Mouse (Mus musculus) G1E (cell line): ENCODE results near the gene Vsig2. TPM values are rescaled to one million over a fixed set of nuclear protein-coding genes. Genes with fewer than 3 reads are reported as not detected.

Source experiments
- ATAC-seq: 2 replicates; pipeline ENCODE4 v1.8.0; 2016; ENCODE audit warnings: mild to moderate bottlenecking; ENCODE audit not compliant: insufficient number of reproducible peaks, poor library complexity, low FRiP score, severe bottlenecking; ENCODE audit errors: extremely low read depth
- DNase-seq: peaks from one replicate; pipeline ENCODE4 v3.0.0; 2012; ENCODE audit warnings: low spot score
- H3K27me3 ChIP-seq: 2 replicates; pipeline ENCODE4 v1.6.1; 2012; ENCODE audit warnings: mild to moderate bottlenecking, low read length, inconsistent platforms; ENCODE audit not compliant: insufficient read depth
- H3K36me3 ChIP-seq: replicated peaks from 2 replicates; pipeline ENCODE3; 2012; ENCODE audit warnings: mild to moderate bottlenecking, inconsistent platforms
- H3K4me1 ChIP-seq: 2 replicates; pipeline ENCODE4 v1.6.1; 2012; ENCODE audit warnings: low read depth, low read length, inconsistent platforms, mixed read lengths; ENCODE audit not compliant: insufficient read depth
- H3K4me3 ChIP-seq: 2 replicates; pipeline ENCODE4 v1.5.1; 2012; ENCODE audit warnings: low read depth, mild to moderate bottlenecking, inconsistent platforms, low read length, moderate library complexity, mixed read lengths
- H3K9me3 ChIP-seq: replicated peaks from 2 replicates; pipeline ENCODE4 v1.6.1; 2012; ENCODE audit warnings: inconsistent platforms
- CTCF ChIP-seq: IDR thresholded peaks from 2 replicates; pipeline ENCODE4 v1.5.1; 2012; ENCODE audit warnings: low read depth, low read length, inconsistent platforms, mixed read lengths
- GATA1 ChIP-seq: IDR thresholded peaks from 2 replicates; pipeline ENCODE4 v1.6.1; 2012; ENCODE audit warnings: borderline replicate concordance, low read length, inconsistent platforms, mixed read lengths
- GATA2 ChIP-seq: IDR thresholded peaks from 2 replicates; pipeline ENCODE4 v1.6.1; 2012; ENCODE audit warnings: low read depth, low read length, inconsistent platforms, borderline replicate concordance
- POLR2AphosphoS5 ChIP-seq: IDR thresholded peaks from 2 replicates; pipeline ENCODE4 v1.6.1; 2012; ENCODE audit warnings: low read depth, low read length, inconsistent platforms; ENCODE audit not compliant: insufficient replicate concordance
- TAL1 ChIP-seq: conservative IDR thresholded peaks from 2 replicates; pipeline ENCODE4 v1.6.1; 2012; ENCODE audit warnings: low read depth, low read length, inconsistent platforms, mixed read lengths
- polyA plus RNA-seq: library from polyadenylated mRNA; stranded (reverse); fragments of >175 nt; gene quantifications from 2 replicates; pipeline ENCODE4 v1.2.3, GENCODE M21; 2012
- total RNA-seq, 2 experiments: library from RNA; stranded (forward) in 1 of 2; stranded (reverse) in 1 of 2; fragments of 200-1000 nt in 1 of 2; fragments of >200 nt in 1 of 2; fragmentation: Nextera tagmentation in 1 of 2; gene quantifications; 2 replicates each; pipeline ENCODE4 v1.2.3; 2014 to 2017

Vsig2 gene
- not detected in 2 replicates for total RNA-seq (2014; fragmentation: Nextera tagmentation)
- total RNA-seq (2017), result 0.29 and 3.0 TPM in 2 replicates
- polyA plus RNA-seq, result not detected in 2 replicates

DNA sequence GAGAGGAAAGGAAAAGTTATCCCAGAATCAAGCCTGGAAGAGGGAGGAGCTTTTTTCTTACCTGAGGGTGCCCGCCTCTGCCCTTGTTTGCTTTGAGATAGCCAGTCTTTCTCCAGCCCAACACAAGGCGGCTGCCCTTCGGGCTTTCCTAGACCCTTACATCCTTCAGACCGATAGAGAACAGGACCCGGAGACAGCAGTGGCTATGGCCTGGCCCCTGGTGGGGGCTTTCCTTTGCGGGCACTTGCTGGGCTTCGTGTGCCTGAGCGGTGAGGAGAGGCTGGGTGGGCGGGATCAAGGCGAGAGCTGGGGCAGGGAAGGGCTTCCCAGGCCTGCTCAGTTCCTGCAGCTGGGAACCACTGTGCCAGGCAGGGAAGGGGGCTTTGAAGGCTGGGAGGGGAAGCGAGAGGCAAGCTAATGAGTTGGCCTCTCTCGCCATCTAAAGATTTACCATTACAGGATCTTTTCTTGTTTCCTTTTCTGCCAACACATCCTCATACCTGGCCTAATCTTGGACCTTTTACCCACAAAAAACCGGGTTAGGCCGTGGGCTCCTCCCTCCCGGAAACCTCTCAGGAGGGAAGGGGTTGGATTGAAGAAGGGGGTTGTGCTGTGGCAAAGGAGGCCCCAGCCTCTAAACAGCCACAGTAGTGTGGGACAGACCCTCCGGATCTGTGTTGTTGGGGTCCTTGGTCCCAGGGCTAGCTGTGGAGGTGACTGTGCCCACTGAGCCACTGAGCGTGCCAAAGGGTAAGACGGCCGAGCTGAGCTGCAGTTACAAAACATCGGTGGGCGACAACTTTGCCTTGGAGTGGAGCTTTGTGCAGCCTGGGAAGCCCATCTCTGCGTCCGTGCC is at the start of gene Vsig2:
Gene Vsig2, plus strand, starts transcription at position 86 of the 856 bp plus-strand sequence.
- peaks cover 33% of the 10 kb centered on the region for H3K27me3 ChIP-seq
- H3K36me3 ChIP-seq, result peaks cover 23% of the 10 kb centered on the region
- no peaks in the 10 kb centered on the region for H3K9me3 ChIP-seq
- ATAC-seq (no peak), DNase-seq (no peak)
- no peak within 1 kb of the TSS for H3K4me3 ChIP-seq
- no peak for TF ChIP-seq TAL1
- no peak for TF ChIP-seq GATA2
- TF ChIP-seq CTCF, result no peak
- TF ChIP-seq POLR2AphosphoS5, result no peak
- no peak for TF ChIP-seq GATA1
- H3K4me1 ChIP-seq, result peaks cover 31% of the 10 kb centered on the region

DNA sequence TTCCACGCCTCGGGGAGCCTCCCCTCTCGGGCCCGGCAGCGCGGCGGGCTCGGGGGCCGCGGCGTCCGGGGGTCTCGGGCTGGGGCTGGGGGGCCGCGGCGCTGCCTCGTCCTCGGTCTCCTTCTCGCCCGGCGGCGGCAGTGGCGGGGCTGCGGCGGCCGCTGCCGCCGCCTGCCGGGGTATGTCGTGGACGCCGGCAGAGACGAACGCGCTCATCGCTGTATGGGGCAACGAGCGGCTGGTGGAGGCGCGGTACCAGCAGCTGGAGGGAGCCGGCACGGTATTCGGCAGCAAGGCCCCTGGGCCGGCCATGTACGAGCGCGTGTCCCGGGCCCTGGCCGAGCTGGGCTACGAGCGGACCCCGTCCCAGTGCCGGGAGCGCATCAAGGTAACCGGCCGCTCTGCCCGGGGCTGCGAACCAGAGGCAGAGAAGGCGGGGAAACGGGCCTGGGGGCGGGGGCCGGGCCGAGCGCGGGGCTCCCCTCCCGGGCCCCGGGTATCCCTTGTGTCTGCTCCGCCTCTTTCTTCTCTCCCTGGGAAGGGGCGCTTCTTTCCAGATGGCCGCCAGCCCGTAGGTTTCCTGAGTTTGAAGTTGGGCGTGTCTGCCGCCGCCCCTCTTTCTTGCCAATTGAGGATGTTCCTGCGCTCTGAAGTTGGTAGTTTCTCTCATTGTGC is 49.5 kb upstream of the Vsig2 start:
- TF ChIP-seq POLR2AphosphoS5 (no peak), TAL1 (no peak), CTCF (no peak)
- no peaks in the 10 kb centered on the region for H3K27me3 ChIP-seq
- DNase-seq, result peak; percentile 68
- peak overlapping the region; percentile 94 for H3K4me3 ChIP-seq
- peaks cover 21% of the 10 kb centered on the region for H3K36me3 ChIP-seq
- ATAC-seq, result peak; percentile 42
- peaks cover 28% of the 10 kb centered on the region for H3K4me1 ChIP-seq
- H3K9me3 ChIP-seq, result no peaks in the 10 kb centered on the region

DNA sequence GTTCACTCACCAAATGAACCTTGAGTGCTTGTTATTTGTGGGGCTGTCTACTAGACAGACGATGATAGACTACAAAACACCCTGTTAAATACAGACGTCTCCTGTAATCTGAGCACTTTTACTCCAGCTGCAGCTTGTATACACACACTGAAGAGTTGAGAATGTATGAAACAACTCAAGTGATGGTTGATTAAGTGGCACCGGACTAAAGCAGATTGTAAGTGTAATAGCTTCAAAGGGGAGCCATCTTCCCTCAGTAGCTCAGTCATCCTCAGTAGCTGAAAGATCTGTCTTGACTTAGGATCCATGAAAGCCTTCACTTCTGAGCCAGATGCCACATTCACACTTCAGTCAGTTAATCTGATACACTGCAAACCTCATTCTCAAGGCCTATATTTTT is 43.3 kb upstream of the Vsig2 start:
- ATAC-seq, result no peak
- TF ChIP-seq GATA1, result no peak
- no peak for TF ChIP-seq CTCF
- no peak for TF ChIP-seq POLR2AphosphoS5
- TF ChIP-seq GATA2, result no peak
- no peak for TF ChIP-seq TAL1
- H3K27me3 ChIP-seq, result no peaks in the 10 kb centered on the region
- no peak for DNase-seq
- peaks cover 20% of the 10 kb centered on the region for H3K4me1 ChIP-seq
- H3K4me3 ChIP-seq, result no peak overlapping the region
- peaks cover 47% of the 10 kb centered on the region for H3K36me3 ChIP-seq
- no peaks in the 10 kb centered on the region for H3K9me3 ChIP-seq

DNA sequence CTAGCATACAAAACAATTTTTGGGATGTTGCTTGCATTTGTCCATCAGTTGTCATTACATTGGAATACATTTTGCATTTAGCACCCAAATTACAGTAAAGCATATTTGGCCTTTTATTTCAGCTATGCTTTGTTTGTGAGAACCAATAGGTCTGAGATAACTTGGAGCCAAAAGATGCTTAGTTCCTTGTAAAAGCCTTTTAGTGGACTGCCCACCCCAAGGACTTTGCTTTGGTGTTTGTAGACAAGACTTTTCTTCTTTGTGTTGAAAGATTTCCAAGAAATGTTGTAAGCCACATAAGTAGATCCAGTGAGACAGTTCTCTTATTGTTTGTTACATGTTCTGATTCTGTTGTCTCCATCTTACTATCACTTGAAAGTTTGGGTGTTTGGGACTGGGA is 42.7 kb upstream of the Vsig2 start:
- H3K4me3 ChIP-seq, result no peak overlapping the region
- TF ChIP-seq CTCF, result no peak
- no peak for TF ChIP-seq TAL1
- no peak for TF ChIP-seq POLR2AphosphoS5
- no peak for TF ChIP-seq GATA1
- no peak for TF ChIP-seq GATA2
- no peaks in the 10 kb centered on the region for H3K27me3 ChIP-seq
- DNase-seq (no peak), ATAC-seq (no peak)
- peaks cover 19% of the 10 kb centered on the region for H3K4me1 ChIP-seq
- peaks cover 47% of the 10 kb centered on the region for H3K36me3 ChIP-seq
- H3K9me3 ChIP-seq, result no peaks in the 10 kb centered on the region

DNA sequence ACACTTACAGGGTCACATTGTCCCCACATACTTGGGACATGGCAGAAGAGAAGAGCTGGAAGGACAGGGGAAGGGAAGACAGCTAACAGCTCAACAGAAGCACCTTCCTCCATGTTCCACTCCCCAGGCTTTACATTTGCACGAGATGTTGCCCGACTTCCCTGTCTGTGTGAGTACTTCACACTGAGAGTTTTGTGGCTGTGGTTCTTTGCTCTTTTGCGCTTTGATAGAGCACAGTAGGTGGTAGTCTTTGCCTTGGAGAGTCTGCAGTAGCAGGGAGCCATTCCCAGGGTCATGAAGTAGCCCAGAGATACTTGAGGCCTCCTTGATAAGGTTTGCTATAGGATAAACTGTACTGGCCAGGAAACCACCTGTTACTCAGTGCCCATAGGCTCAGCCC is 38.9 kb upstream of the Vsig2 start:
- H3K36me3 ChIP-seq, result peaks cover 44% of the 10 kb centered on the region
- H3K27me3 ChIP-seq, result no peaks in the 10 kb centered on the region
- ATAC-seq (no peak), DNase-seq (no peak)
- H3K4me3 ChIP-seq, result no peak overlapping the region
- no peaks in the 10 kb centered on the region for H3K9me3 ChIP-seq
- peaks cover 18% of the 10 kb centered on the region for H3K4me1 ChIP-seq
- no peak for TF ChIP-seq GATA1
- no peak for TF ChIP-seq CTCF
- no peak for TF ChIP-seq GATA2
- TF ChIP-seq TAL1, result no peak
- no peak for TF ChIP-seq POLR2AphosphoS5

DNA sequence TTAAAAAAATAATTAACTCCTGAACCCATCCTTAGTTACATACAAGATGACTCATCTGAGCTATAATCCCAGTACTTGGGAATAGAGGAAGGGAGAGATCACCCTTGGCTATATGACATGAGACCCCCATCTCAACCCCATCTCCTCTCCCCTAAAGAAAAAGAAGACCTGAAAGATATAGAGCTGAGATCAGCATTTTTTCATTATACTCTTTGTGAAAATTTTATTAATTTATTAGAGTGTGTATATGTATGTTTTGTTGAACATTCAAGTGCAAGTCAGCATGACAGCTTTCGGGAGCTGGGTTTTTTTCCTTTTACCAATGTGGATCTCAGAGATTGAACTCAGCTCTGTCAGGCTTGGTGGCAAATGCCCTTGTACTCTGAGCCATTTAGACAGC is 37.9 kb upstream of the Vsig2 start:
- Histone ChIP-seq H3K4me1 (peaks cover 18% of the 10 kb centered on the region), H3K36me3 (peaks cover 41% of the 10 kb centered on the region), H3K9me3 (no peaks in the 10 kb centered on the region), H3K27me3 (no peaks in the 10 kb centered on the region), H3K4me3 (no peak overlapping the region)
- ATAC-seq, result no peak
- no peak for TF ChIP-seq CTCF
- TF ChIP-seq POLR2AphosphoS5, result no peak
- TF ChIP-seq GATA1, result no peak
- no peak for TF ChIP-seq GATA2
- TF ChIP-seq TAL1, result no peak
- DNase-seq, result no peak
